In the genomic region with DNA sequence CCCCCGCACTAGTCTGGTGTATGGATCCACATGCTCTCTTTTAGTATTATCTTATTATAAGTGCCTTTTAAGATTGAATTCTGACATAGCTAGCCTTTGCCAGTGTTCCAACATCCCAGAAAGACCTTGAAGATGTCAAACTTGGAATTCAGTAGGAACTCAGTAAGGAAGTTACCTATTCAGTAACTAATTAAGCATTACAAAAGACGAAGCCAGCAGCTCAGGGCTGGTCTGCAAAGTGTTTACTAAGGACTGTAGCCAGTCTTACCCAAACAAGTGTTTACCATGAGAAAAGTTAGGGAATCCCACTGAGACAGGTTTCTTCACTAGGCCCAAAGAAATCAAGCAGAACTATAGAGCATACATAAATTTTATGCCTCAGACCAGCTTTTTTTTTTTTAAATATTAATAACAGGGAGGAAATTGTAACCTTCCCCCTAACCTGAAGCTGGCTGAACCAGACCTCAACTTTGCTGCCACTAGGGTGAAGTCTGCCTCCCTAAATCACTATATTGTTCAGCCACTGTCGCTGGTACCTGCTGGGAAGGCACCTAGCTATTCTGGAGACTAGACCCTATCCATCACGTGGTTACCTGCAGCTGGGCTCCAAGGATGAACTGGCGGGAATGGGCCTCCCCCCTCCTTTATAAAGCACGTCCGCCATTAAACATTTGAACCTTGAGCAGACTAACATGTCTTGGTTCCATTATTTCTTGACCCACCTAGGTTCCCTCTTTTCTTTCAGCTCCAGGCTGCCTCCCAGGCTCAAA, we compare ENCODE assay signal across 30 mouse cellular contexts. TPM values are rescaled to one million over a fixed set of nuclear protein-coding genes. Genes with fewer than 3 reads are reported as not detected.
"Had no signal": no experiment of that assay in that cellular context is flagged by ENCODE, and none has a peak within 500 bp of the region (broad histone marks: within the 10 kb centered on the region; RNA-seq: fewer than 3 reads in every experiment).

No protein-coding gene starts in this region.

- DNase-seq: kidney, postnatal 14 days; layer of hippocampus, adult 9-11 months; liver; lung, adult 18-20 months; lung, postnatal 10 days; lung, postnatal 4 days; midbrain, embryonic 14.5 days; thymus, adult 18-20 months; thymus, postnatal 36 days had no signal

- H3K36me3 ChIP-seq: limb, embryonic 10.5 days; limb, embryonic 13.5 days; liver, embryonic 12.5 days; liver, embryonic 15.5 days; lung, embryonic 15.5 days had no signal

- H3K4me3 ChIP-seq: layer of hippocampus, adult 2 months; limb, embryonic 10.5 days; limb, embryonic 13.5 days; liver, embryonic 12.5 days; liver, embryonic 15.5 days; lung, embryonic 15.5 days had no signal

- H3K4me2 ChIP-seq: limb, embryonic 13.5 days; liver, embryonic 12.5 days; liver, embryonic 15.5 days; lung, embryonic 15.5 days; midbrain, embryonic 11.5 days had no signal

- H3K9ac ChIP-seq: limb, embryonic 13.5 days; liver, embryonic 12.5 days; liver, embryonic 15.5 days; lung, embryonic 15.5 days had no signal

- ATAC-seq: liver, embryonic 12.5 days had no signal

- H3K27ac ChIP-seq: layer of hippocampus, adult 2 months; limb, embryonic 10.5 days; limb, embryonic 13.5 days; liver, embryonic 12.5 days; liver, embryonic 15.5 days; lung, embryonic 15.5 days had no signal

- H3K4me1 ChIP-seq: limb, embryonic 10.5 days; limb, embryonic 13.5 days; liver, embryonic 12.5 days; liver, embryonic 15.5 days; lung, embryonic 15.5 days had no signal

- H3K27me3 ChIP-seq: limb, embryonic 13.5 days; liver, embryonic 12.5 days; liver, embryonic 15.5 days; lung, embryonic 15.5 days had no signal

- H3K9me3 ChIP-seq: limb, embryonic 10.5 days; liver, embryonic 12.5 days; liver, embryonic 15.5 days; lung, embryonic 15.5 days had no signal

RNA-seq across cellular contexts. Expression of a gene that starts 5.7 kb away (rescaled TPM):
- total RNA-seq: layer of hippocampus, adult 2 months; layer of hippocampus, postnatal 25 days; left cerebral cortex, adult 18-20 months; left cerebral cortex, postnatal 25 days; megakaryocyte progenitor cell, adult 5-6 weeks; megakaryocyte-erythroid progenitor cell, adult 5-6 weeks; midbrain, postnatal 0 days had no signal
- polyA plus RNA-seq: large intestine, adult 2 months; limb, embryonic 10.5 days; limb, embryonic 13.5 days; liver, embryonic 12.5 days; liver, embryonic 15.5 days; lung, embryonic 15.5 days; midbrain, embryonic 14.5 days; midbrain, postnatal 0 days; neural tube, embryonic 11.5 days; neural tube, embryonic 14.5 days; small intestine, adult 2 months; spleen, adult 2 months; urinary bladder, adult 2 months had no signal

RNA-seq across cellular contexts. Expression of a gene that starts 59.8 kb away (rescaled TPM):
- total RNA-seq: megakaryocyte progenitor cell, adult 5-6 weeks; midbrain, postnatal 0 days had no signal
- polyA plus RNA-seq: large intestine, adult 2 months; limb, embryonic 10.5 days; liver, embryonic 12.5 days; liver, embryonic 15.5 days; lung, embryonic 15.5 days; midbrain, embryonic 11.5 days; midbrain, embryonic 14.5 days; midbrain, postnatal 0 days; neural tube, embryonic 11.5 days; small intestine, adult 2 months; stomach, embryonic 16.5 days; testis, adult 2 months had no signal
